8 mouse cellular contexts compared by ENCODE assay signal in genomic region chr7:80187501-80187900, GRCm38 (mm10). TPM values are rescaled to one million over a fixed set of nuclear protein-coding genes. Genes with fewer than 3 reads are reported as not detected.
DNase-seq lines count a peak whose midpoint lies in the region; ATAC-seq lines count a peak whose summit lies in the region.

No protein-coding gene starts in this region.

- no peaks in the 10 kb centered on the region for H3K9me3 ChIP-seq in neural tube, embryonic 11.5 days (ENCODE audit: control insufficient read depth, low read length)
- no peaks in the 10 kb centered on the region for H3K9me3 ChIP-seq in limb, embryonic 15.5 days
- no peaks in the 10 kb centered on the region for H3K9me3 ChIP-seq in stomach, embryonic 16.5 days (replicated peaks; ENCODE audit: control insufficient read depth, low read length)

- peak; percentile 38 for DNase-seq in cerebellum, adult 9-11 months
- DNase-seq in cerebellum, adult 8-10 months, result no peak
- DNase-seq in neural tube, embryonic 11.5 days (ENCODE audit: low spot score), result no peak
- no peak for DNase-seq in neural tube, embryonic 10.5 days (ENCODE audit: extremely low spot score, low spot score)
- no peak for DNase-seq in thymus, postnatal 14 days
- no peak for DNase-seq in left cerebral cortex, adult 8-10 months (ENCODE audit: low spot score in 2 of 2)

- peak overlapping the region; percentile 80 for H3K4me2 ChIP-seq in neural tube, embryonic 11.5 days (ENCODE audit: low read depth)
- H3K4me2 ChIP-seq in limb, embryonic 15.5 days, result peak overlapping the region; percentile 85
- H3K4me2 ChIP-seq in stomach, embryonic 16.5 days (ENCODE audit: low read depth, low read length), result peak overlapping the region; percentile 84

- WGBS in neural tube, embryonic 11.5 days, result 70% methylated on average over 12 of the region's 12 CpGs
- WGBS in limb, embryonic 15.5 days, result 80% methylated on average over 12 of the region's 12 CpGs
- 62% methylated on average over 12 of the region's 12 CpGs for WGBS in stomach, embryonic 16.5 days

- H3K4me1 ChIP-seq in neural tube, embryonic 11.5 days (ENCODE audit: control insufficient read depth, insufficient read depth, low read length), result peaks cover 40% of the 10 kb centered on the region
- H3K4me1 ChIP-seq in limb, embryonic 15.5 days, result peaks cover 42% of the 10 kb centered on the region
- H3K4me1 ChIP-seq in stomach, embryonic 16.5 days (ENCODE audit: control insufficient read depth, insufficient read depth, low read length), result peaks cover 39% of the 10 kb centered on the region

- peak overlapping the region; percentile 42 for H3K4me3 ChIP-seq in neural tube, embryonic 11.5 days (ENCODE audit: low read depth, low read length)
- peak overlapping the region; percentile 50 for H3K4me3 ChIP-seq in limb, embryonic 15.5 days
- peak overlapping the region; percentile 66 for H3K4me3 ChIP-seq in stomach, embryonic 16.5 days (replicated peaks; ENCODE audit: low read length)

- ATAC-seq in neural tube, embryonic 11.5 days (ENCODE audit: insufficient read depth, low FRiP score, low TSS enrichment), result no peak
- ATAC-seq in limb, embryonic 15.5 days (ENCODE audit: insufficient number of reproducible peaks, low FRiP score, low TSS enrichment, low read depth), result no peak
- no peak for ATAC-seq in stomach, embryonic 16.5 days (ENCODE audit: insufficient read depth, low FRiP score)

- no peaks in the 10 kb centered on the region for H3K27me3 ChIP-seq in neural tube, embryonic 11.5 days (ENCODE audit: control insufficient read depth, insufficient read depth, low read length)
- H3K27me3 ChIP-seq in limb, embryonic 15.5 days, result no peaks in the 10 kb centered on the region
- no peaks in the 10 kb centered on the region for H3K27me3 ChIP-seq in stomach, embryonic 16.5 days (ENCODE audit: control insufficient read depth, insufficient read depth, low read length)

- no peaks in the 10 kb centered on the region for H3K36me3 ChIP-seq in neural tube, embryonic 11.5 days (ENCODE audit: control insufficient read depth, insufficient read depth, low read length)
- H3K36me3 ChIP-seq in limb, embryonic 15.5 days, result no peaks in the 10 kb centered on the region
- no peaks in the 10 kb centered on the region for H3K36me3 ChIP-seq in stomach, embryonic 16.5 days (ENCODE audit: control insufficient read depth, insufficient read depth, low read length)

- H3K27ac ChIP-seq in neural tube, embryonic 11.5 days (ENCODE audit: low read depth, low read length), result peak overlapping the region; percentile 69
- H3K27ac ChIP-seq in limb, embryonic 15.5 days, result no peak overlapping the region
- H3K27ac ChIP-seq in stomach, embryonic 16.5 days (ENCODE audit: low read length), result peak overlapping the region; percentile 92

- peak overlapping the region; percentile 55 for H3K9ac ChIP-seq in neural tube, embryonic 11.5 days (ENCODE audit: low read length)
- no peak overlapping the region for H3K9ac ChIP-seq in limb, embryonic 15.5 days
- H3K9ac ChIP-seq in stomach, embryonic 16.5 days (ENCODE audit: low read length), result peak overlapping the region; percentile 79

RNA-seq across cellular contexts. Expression of gene Sema4b, which starts 0.9 kb away (rescaled TPM):
- polyA plus RNA-seq in neural tube, embryonic 11.5 days (2014; fragmentation: Nextera tagmentation; extraction: Ambion mirVana), result 10.5 and 12.1 TPM in 2 replicates
- polyA plus RNA-seq in limb, embryonic 15.5 days (2015; fragmentation: Nextera tagmentation; extraction: Ambion mirVana), result 16.5 and 18.1 TPM in 2 replicates
- 19.7 and 23.7 TPM in 2 replicates for polyA plus RNA-seq in stomach, embryonic 16.5 days (2015; fragmentation: Nextera tagmentation; extraction: Ambion mirVana)
- 10 to 100 TPM; 18.6 to 22.7 (median 20.6) TPM for total RNA-seq in left cerebral cortex, adult 8-10 months (2022)

RNA-seq across cellular contexts. Expression of gene Cib1, which starts 45.1 kb away (rescaled TPM):
- polyA plus RNA-seq in neural tube, embryonic 11.5 days (2014; fragmentation: Nextera tagmentation; extraction: Ambion mirVana), result 53.2 and 65.5 TPM in 2 replicates
- 62.5 and 69.4 TPM in 2 replicates for polyA plus RNA-seq in limb, embryonic 15.5 days (2015; fragmentation: Nextera tagmentation; extraction: Ambion mirVana)
- 141 and 167 TPM in 2 replicates for polyA plus RNA-seq in stomach, embryonic 16.5 days (2015; fragmentation: Nextera tagmentation; extraction: Ambion mirVana)
- total RNA-seq in left cerebral cortex, adult 8-10 months (2022), result 10 to 100 TPM; 19.7 to 26.3 (median 25.2) TPM

RNA-seq across cellular contexts. Expression of gene Gdpgp1, which starts 45.2 kb away (rescaled TPM):
- polyA plus RNA-seq in neural tube, embryonic 11.5 days (2014; fragmentation: Nextera tagmentation; extraction: Ambion mirVana), result 4.5 and 4.9 TPM in 2 replicates
- 3.2 and 3.8 TPM in 2 replicates for polyA plus RNA-seq in limb, embryonic 15.5 days (2015; fragmentation: Nextera tagmentation; extraction: Ambion mirVana)
- polyA plus RNA-seq in stomach, embryonic 16.5 days (2015; fragmentation: Nextera tagmentation; extraction: Ambion mirVana), result 4.0 and 4.7 TPM in 2 replicates
- total RNA-seq in left cerebral cortex, adult 8-10 months (2022), result 1 to 10 TPM; 5.9 to 6.8 (median 6.6) TPM

RNA-seq across cellular contexts. Expression of gene Ttll13, which starts 58.7 kb away (rescaled TPM):
- polyA plus RNA-seq in neural tube, embryonic 11.5 days (2014; fragmentation: Nextera tagmentation; extraction: Ambion mirVana), result 1.3 and 2.1 TPM in 2 replicates
- 0.73 and 1.1 TPM in 2 replicates for polyA plus RNA-seq in limb, embryonic 15.5 days (2015; fragmentation: Nextera tagmentation; extraction: Ambion mirVana)
- 0.56 and 1.1 TPM in 2 replicates for polyA plus RNA-seq in stomach, embryonic 16.5 days (2015; fragmentation: Nextera tagmentation; extraction: Ambion mirVana)
- 1 to 10 TPM; 1.5 to 2.7 (median 2.1) TPM for total RNA-seq in left cerebral cortex, adult 8-10 months (2022)
